Mouse (Mus musculus) CH12.LX (cell line): ENCODE measurements around the gene Camta1.

ENCODE experiments used
- CHD1 ChIP-seq: IDR thresholded peaks from 2 replicates; pipeline ENCODE4 v1.6.1; 2012; ENCODE audit warnings: low read depth, low read length, improper control_type of control experiment, inconsistent platforms
- CTCF ChIP-seq, 2 experiments: IDR thresholded peaks in 1 of 2; conservative IDR thresholded peaks in 1 of 2; 2 replicates each; pipeline ENCODE4 v1.5.1; 2011 to 2012; ENCODE audit warnings: low read depth in 2 of 2, low read length in 2 of 2, improper control_type of control experiment in 1 of 2, inconsistent platforms in 1 of 2, mild to moderate bottlenecking in 1 of 2, moderate library complexity in 1 of 2
- E2F4 ChIP-seq: IDR thresholded peaks from 2 replicates; pipeline ENCODE4 v1.6.1; 2011; ENCODE audit warnings: low read depth, low read length, improper control_type of control experiment; ENCODE audit not compliant: insufficient replicate concordance
- EP300 ChIP-seq: IDR thresholded peaks from 2 replicates; pipeline ENCODE4 v1.6.1; 2011; ENCODE audit warnings: low read length, improper control_type of control experiment
- GABPA ChIP-seq: IDR thresholded peaks from 2 replicates; pipeline ENCODE4 v1.6.1; 2012; ENCODE audit warnings: low read depth, low read length, improper control_type of control experiment, inconsistent platforms; ENCODE audit not compliant: insufficient replicate concordance
- MEF2A ChIP-seq: IDR thresholded peaks from 2 replicates; pipeline ENCODE4 v1.6.1; 2014; ENCODE audit warnings: low read depth, mild to moderate bottlenecking, inconsistent platforms, low read length, improper control_type of control experiment, borderline replicate concordance
- NELFE ChIP-seq: IDR thresholded peaks from 2 replicates; pipeline ENCODE4 v1.6.1; 2011; ENCODE audit warnings: low read depth, low read length, improper control_type of control experiment
- POLR2A ChIP-seq: IDR thresholded peaks from 2 replicates; pipeline ENCODE4 v1.6.1; 2011; ENCODE audit warnings: low read depth, mild to moderate bottlenecking, improper control_type of control experiment, low read length
- TBP ChIP-seq: conservative IDR thresholded peaks from 2 replicates; pipeline ENCODE4 v1.6.1; 2011; ENCODE audit warnings: low read depth, low read length, improper control_type of control experiment
- USF1 ChIP-seq: IDR thresholded peaks from 2 replicates; pipeline ENCODE4 v1.6.1; 2014; ENCODE audit warnings: low read depth, mild to moderate bottlenecking, inconsistent platforms, low read length, improper control_type of control experiment
- ZNF384 ChIP-seq: IDR thresholded peaks from 2 replicates; pipeline ENCODE4 v1.6.1; 2012; ENCODE audit warnings: low read depth, low read length, improper control_type of control experiment, inconsistent platforms

GRCm38 (mm10) chr4:151156904-151157303 lies 704.8 kb downstream of the Camta1 start:
- no peak for TF ChIP-seq EP300
- TF ChIP-seq CTCF (conservative IDR thresholded peaks at IDR 0.05 in 1 of 2, IDR thresholded peaks at IDR 0.05 in 1 of 2; ENCODE audit: low read depth in 2 of 2, low read length in 2 of 2) = peak in 1 of 2 experiments; percentile 54; a peak in 2 of 4 replicates
- TF ChIP-seq TBP = no peak
- TF ChIP-seq NELFE = no peak
- no peak for TF ChIP-seq USF1
- no peak for TF ChIP-seq CHD1
- TF ChIP-seq ZNF384 = no peak
- no peak for TF ChIP-seq MEF2A
- no peak for TF ChIP-seq GABPA
- TF ChIP-seq E2F4 = no peak
- no peak for TF ChIP-seq POLR2A
